Comparison of ENCODE assay signal across 22 mouse cellular contexts in genomic region chr10:61911770-61912169, GRCm38 (mm10).
DNase-seq lines count a peak whose midpoint lies in the region; ATAC-seq lines count a peak whose summit lies in the region.
"Had no signal": no experiment of that assay in that cellular context is flagged by ENCODE, and none has a peak within 500 bp of the region (broad histone marks: within the 10 kb centered on the region; RNA-seq: fewer than 3 reads in every experiment).

No protein-coding gene starts in this region.

- no peaks in the 10 kb centered on the region for H3K27me3 ChIP-seq in kidney, embryonic 14.5 days (ENCODE audit: control insufficient read depth, insufficient read depth, low read length)
- no peaks in the 10 kb centered on the region for H3K27me3 ChIP-seq in kidney, embryonic 16.5 days (ENCODE audit: insufficient read depth, low read length)
- H3K27me3 ChIP-seq: embryonic facial prominence, embryonic 13.5 days; embryonic facial prominence, embryonic 15.5 days; forebrain, embryonic 12.5 days had no signal

- H3K27ac ChIP-seq in kidney, embryonic 14.5 days (ENCODE audit: low read depth, low read length): no peak overlapping the region
- 0 out of 2 replicates have a peak overlapping the region, but pooled peaks have one; percentile 26 for H3K27ac ChIP-seq in kidney, embryonic 16.5 days (ENCODE audit: low read length)
- H3K27ac ChIP-seq: embryonic facial prominence, embryonic 13.5 days; embryonic facial prominence, embryonic 15.5 days; forebrain, embryonic 10.5 days; forebrain, embryonic 12.5 days had no signal

- ATAC-seq in kidney, embryonic 14.5 days (ENCODE audit: low FRiP score, low TSS enrichment): peak; percentile 80
- ATAC-seq in kidney, embryonic 16.5 days (ENCODE audit: low FRiP score, low TSS enrichment): 0 out of 2 replicates have a peak, but pooled peaks have one; percentile 57
- ATAC-seq: forebrain, embryonic 14.5 days had no signal

- H3K4me3 ChIP-seq in kidney, embryonic 14.5 days (ENCODE audit: low read length): no peak overlapping the region
- H3K4me3 ChIP-seq in kidney, embryonic 16.5 days (ENCODE audit: low read length): no peak overlapping the region
- H3K4me3 ChIP-seq: embryonic facial prominence, embryonic 13.5 days; embryonic facial prominence, embryonic 15.5 days; erythroblast, embryonic 14.5 days; forebrain, embryonic 10.5 days; forebrain, embryonic 12.5 days had no signal

- H3K9ac ChIP-seq in kidney, embryonic 14.5 days (ENCODE audit: low read depth, low read length): no peak overlapping the region
- no peak overlapping the region for H3K9ac ChIP-seq in kidney, embryonic 16.5 days (replicated peaks; ENCODE audit: low read length)
- H3K9ac ChIP-seq: embryonic facial prominence, embryonic 13.5 days; embryonic facial prominence, embryonic 15.5 days; forebrain, embryonic 12.5 days had no signal

- 9% methylated on average over 4 of the region's 4 CpGs for WGBS in kidney, embryonic 14.5 days
- WGBS in kidney, embryonic 16.5 days: 13% methylated on average over 4 of the region's 4 CpGs

- no peaks in the 10 kb centered on the region for H3K36me3 ChIP-seq in kidney, embryonic 14.5 days (ENCODE audit: control insufficient read depth, insufficient read depth, low read length)
- H3K36me3 ChIP-seq in kidney, embryonic 16.5 days (ENCODE audit: insufficient read depth, low read length): 0 out of 2 replicates have a peak, but pooled peaks cover 6% of the 10 kb centered on the region
- H3K36me3 ChIP-seq: embryonic facial prominence, embryonic 13.5 days; embryonic facial prominence, embryonic 15.5 days; forebrain, embryonic 12.5 days had no signal

- DNase-seq in kidney, postnatal 10 days: no peak
- DNase-seq in kidney, postnatal 25 days: no peak
- DNase-seq in skeletal muscle tissue, adult 2 months (ENCODE audit: low read depth, low spot score): peak; percentile 22
- DNase-seq in thymus, postnatal 14 days: no peak
- DNase-seq: adrenal gland, adult 2 months; adrenal gland, postnatal 10 days; adrenal gland, postnatal 25 days; cerebellum, adult 11 months; cerebellum, adult 18-20 months; cerebellum, adult 8-10 months; cerebellum, adult 9-11 months; cerebellum, postnatal 14 days; cerebellum, postnatal 36 days; embryo, embryonic 11 days had no signal

- H3K9me3 ChIP-seq in kidney, embryonic 14.5 days (ENCODE audit: control insufficient read depth, low read length): peaks cover 11% of the 10 kb centered on the region
- H3K9me3 ChIP-seq in kidney, embryonic 16.5 days (ENCODE audit: low read length): peaks cover 18% of the 10 kb centered on the region
- H3K9me3 ChIP-seq: embryonic facial prominence, embryonic 13.5 days had no signal

- H3K4me2 ChIP-seq in kidney, embryonic 14.5 days (replicated peaks; ENCODE audit: low read depth, low read length): no peak overlapping the region
- H3K4me2 ChIP-seq in kidney, embryonic 16.5 days (replicated peaks; ENCODE audit: low read depth, low read length): no peak overlapping the region
- H3K4me2 ChIP-seq: embryonic facial prominence, embryonic 13.5 days; embryonic facial prominence, embryonic 15.5 days; forebrain, embryonic 12.5 days had no signal

- H3K4me1 ChIP-seq in kidney, embryonic 14.5 days (ENCODE audit: control insufficient read depth, insufficient read depth, low read length): no peaks in the 10 kb centered on the region
- no peaks in the 10 kb centered on the region for H3K4me1 ChIP-seq in kidney, embryonic 16.5 days (ENCODE audit: insufficient read depth, low read length)
- H3K4me1 ChIP-seq: embryonic facial prominence, embryonic 15.5 days; forebrain, embryonic 10.5 days; forebrain, embryonic 12.5 days had no signal
